Mouse (Mus musculus): ENCODE measurements around the gene Map2k2.

DNA sequence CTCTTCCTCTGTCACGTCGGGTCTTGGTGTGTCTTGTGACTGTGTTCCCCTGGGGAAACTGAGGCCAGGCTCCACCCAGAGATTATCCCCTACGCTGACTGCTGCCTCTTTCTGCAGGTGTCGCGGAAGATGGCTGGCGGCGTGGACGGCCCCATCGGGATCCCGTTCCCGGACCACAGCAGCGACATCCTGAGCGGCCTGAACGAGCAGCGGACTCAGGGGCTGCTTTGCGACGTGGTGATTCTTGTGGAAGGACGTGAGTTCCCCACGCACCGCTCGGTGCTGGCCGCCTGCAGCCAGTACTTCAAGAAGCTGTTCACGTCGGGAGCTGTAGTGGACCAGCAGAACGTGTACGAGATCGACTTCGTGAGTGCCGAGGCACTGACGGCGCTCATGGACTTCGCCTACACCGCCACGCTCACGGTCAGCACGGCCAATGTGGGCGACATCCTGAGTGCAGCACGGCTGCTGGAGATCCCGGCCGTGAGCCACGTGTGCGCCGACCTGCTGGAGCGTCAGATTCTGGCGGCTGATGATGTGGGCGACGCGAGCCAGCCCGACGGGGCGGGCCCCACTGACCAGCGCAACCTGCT, 38.2 kb downstream of the Map2k2 start:
- TF ChIP-seq CTCF (IDR thresholded peaks at IDR 0.05) (no peak), EP300 (IDR thresholded peaks at IDR 0.05) (no peak)
